Mouse (Mus musculus) midbrain, embryonic 11.5 days (tissue): ENCODE measurements around the gene Ttc17. TPM values are rescaled to one million over a fixed set of nuclear protein-coding genes. Genes with fewer than 3 reads are reported as not detected.

Source experiments
- ATAC-seq: fragments of 200-750 bp; cut with Nextera tagmentation; 2 replicates; pipeline ENCODE4 v1.8.0; 2017; ENCODE audit warnings: moderate TSS enrichment, moderate library complexity; ENCODE audit not compliant: low FRiP score
- DNase-seq: peaks from one replicate; pipeline ENCODE4 v3.0.0; 2015; ENCODE audit warnings: low spot score; ENCODE audit errors: missing footprints
- H3K27ac ChIP-seq: fragments of 300-500 bp; sonication (generic); 2 replicates; pipeline ENCODE4 v1.5.1; 2014; ENCODE audit warnings: low read depth, low read length
- H3K27me3 ChIP-seq: fragments of 300-500 bp; sonication (generic); 2 replicates; pipeline ENCODE4 v1.6.1; 2014; ENCODE audit warnings: mild to moderate bottlenecking, low read length, moderate library complexity, mixed read lengths; ENCODE audit not compliant: control insufficient read depth, insufficient read depth
- H3K36me3 ChIP-seq: fragments of 300-500 bp; sonication (generic); 2 replicates; pipeline ENCODE4 v1.6.1; 2014; ENCODE audit warnings: mild to moderate bottlenecking, low read length, moderate library complexity, mixed read lengths; ENCODE audit not compliant: control insufficient read depth, insufficient read depth
- H3K4me1 ChIP-seq: fragments of 300-500 bp; sonication (generic); 2 replicates; pipeline ENCODE4 v1.6.1; 2014; ENCODE audit warnings: low read length; ENCODE audit not compliant: control insufficient read depth, insufficient read depth
- H3K4me2 ChIP-seq: fragments of 300-500 bp; sonication (generic); 2 replicates; pipeline ENCODE4 v1.6.1; 2014; ENCODE audit warnings: mild to moderate bottlenecking, moderate library complexity
- H3K4me3 ChIP-seq: fragments of 300-500 bp; sonication (generic); 2 replicates; pipeline ENCODE4 v1.5.1; 2014; ENCODE audit warnings: low read depth, low read length
- H3K9ac ChIP-seq: fragments of 300-500 bp; sonication (generic); 2 replicates; pipeline ENCODE4 v1.6.1; 2014; ENCODE audit warnings: low read length
- H3K9me3 ChIP-seq: fragments of 300-500 bp; sonication (generic); 2 replicates; pipeline ENCODE4 v1.6.1; 2016; ENCODE audit warnings: low read length; ENCODE audit not compliant: control insufficient read depth
- WGBS: fragments of 180-500 bp; shearing (Covaris S2); extraction: QIAGEN DNeasy Blood & Tissue Kit; methylation state at CpG from one replicate; pipeline ENCODE4 v1.1.7; 2014; 5-methylcytosine and 5-hydroxymethylcytosine counted together
- polyA plus RNA-seq: library from polyadenylated mRNA; unstranded; fragments of >200 nt; fragmentation: Nextera tagmentation; extraction: Ambion mirVana; gene quantifications from 2 replicates; pipeline ENCODE4 v1.2.1, GENCODE M21; 2014

Gene Ttc17
- polyA plus RNA-seq, 1 experiment from 2014 or later = 12.5 TPM

DNA sequence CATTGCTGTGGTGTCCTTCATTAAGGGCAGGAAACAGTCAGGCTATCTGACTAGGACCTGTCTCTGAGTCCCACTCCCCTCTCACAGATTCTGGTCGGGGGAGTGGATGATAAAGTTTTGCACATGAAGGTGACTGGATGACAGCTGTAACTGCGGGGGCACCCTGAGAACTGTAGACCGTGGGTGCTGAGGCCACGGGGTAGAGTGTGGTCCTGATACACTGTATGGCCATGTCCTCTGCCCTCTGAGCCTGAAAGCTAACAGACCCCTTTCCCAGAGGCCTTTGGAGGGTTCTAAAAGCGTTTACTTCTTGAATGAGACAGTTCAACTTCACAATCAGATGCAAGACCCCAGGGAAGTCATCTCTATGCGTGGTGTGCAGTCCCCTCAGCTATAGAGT, 116.8 kb downstream of the Ttc17 start:
- H3K27ac ChIP-seq = peak overlapping the region; percentile 67
- peak overlapping the region; percentile 24; the same call in 1 of the 2 replicates for H3K4me2 ChIP-seq
- H3K27me3 ChIP-seq = no peaks in the 10 kb centered on the region
- DNase-seq (peak; percentile 92), ATAC-seq (no peak)
- H3K4me1 ChIP-seq = peaks cover 32% of the 10 kb centered on the region
- no peaks in the 10 kb centered on the region for H3K9me3 ChIP-seq
- WGBS = 37% methylated on average over 6 of the region's 6 CpGs
- 0 out of 2 replicates have a peak overlapping the region, but pooled peaks have one; percentile 0 for H3K9ac ChIP-seq
- no peak overlapping the region for H3K4me3 ChIP-seq
- no peaks in the 10 kb centered on the region for H3K36me3 ChIP-seq

DNA sequence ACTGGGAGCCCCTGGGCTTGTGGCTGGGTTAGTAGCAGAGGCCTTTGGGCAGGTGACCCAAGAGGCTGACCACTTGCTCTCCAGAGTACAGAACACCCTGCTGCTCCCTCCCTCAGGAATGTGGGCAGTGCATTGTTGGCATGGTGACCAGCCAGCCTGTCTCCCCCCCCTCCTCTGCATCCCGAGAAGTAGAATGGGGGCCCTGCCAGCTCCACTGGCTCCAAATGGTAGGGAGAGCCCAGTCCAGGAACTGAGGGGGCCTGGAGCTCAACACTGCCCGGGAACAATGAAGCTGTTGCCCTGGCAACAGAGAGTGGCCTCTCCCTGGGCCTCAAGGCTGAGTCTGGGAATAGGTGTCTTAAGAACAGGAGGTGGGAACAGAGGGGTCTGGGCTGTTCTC, 117.3 kb downstream of the Ttc17 start:
- peak; percentile 96 for DNase-seq
- 0 out of 2 replicates have a peak overlapping the region, but pooled peaks have one; percentile 0 for H3K9ac ChIP-seq
- no peaks in the 10 kb centered on the region for H3K9me3 ChIP-seq
- peak overlapping the region; percentile 24 for H3K4me2 ChIP-seq
- WGBS = 0% methylated on average over 2 of the region's 2 CpGs
- peak; percentile 96 for ATAC-seq
- H3K4me1 ChIP-seq = peaks cover 32% of the 10 kb centered on the region
- H3K27me3 ChIP-seq = no peaks in the 10 kb centered on the region
- no peaks in the 10 kb centered on the region for H3K36me3 ChIP-seq
- no peak overlapping the region for H3K4me3 ChIP-seq
- peak overlapping the region; percentile 67 for H3K27ac ChIP-seq

DNA sequence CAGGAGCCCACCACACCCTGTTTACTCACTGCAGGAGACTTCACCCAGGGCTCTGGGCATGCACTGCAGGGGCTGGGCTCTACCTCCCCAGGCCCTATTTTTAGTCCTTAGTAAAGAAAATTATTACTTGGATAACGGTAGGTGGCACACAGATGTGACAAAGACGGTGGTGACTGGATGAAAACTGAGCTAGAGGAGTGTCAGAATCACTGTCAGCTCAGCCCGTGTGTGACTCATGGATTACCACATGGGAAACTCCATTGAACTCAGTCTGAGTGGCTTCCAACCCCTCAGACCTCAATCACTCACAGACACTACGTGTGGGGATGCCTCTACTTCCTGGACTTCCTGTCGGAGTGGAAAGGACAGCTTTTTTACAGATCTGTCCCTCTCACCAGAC, 118.4 kb downstream of the Ttc17 start:
- Histone ChIP-seq H3K36me3 (no peaks in the 10 kb centered on the region), H3K9ac (no peak overlapping the region), H3K9me3 (no peaks in the 10 kb centered on the region), H3K4me2 (no peak overlapping the region), H3K27ac (no peak overlapping the region), H3K4me1 (peaks cover 32% of the 10 kb centered on the region), H3K27me3 (no peaks in the 10 kb centered on the region), H3K4me3 (no peak overlapping the region)
- WGBS = 37% methylated on average over 5 of the region's 5 CpGs
- ATAC-seq (no peak), DNase-seq (no peak)

DNA sequence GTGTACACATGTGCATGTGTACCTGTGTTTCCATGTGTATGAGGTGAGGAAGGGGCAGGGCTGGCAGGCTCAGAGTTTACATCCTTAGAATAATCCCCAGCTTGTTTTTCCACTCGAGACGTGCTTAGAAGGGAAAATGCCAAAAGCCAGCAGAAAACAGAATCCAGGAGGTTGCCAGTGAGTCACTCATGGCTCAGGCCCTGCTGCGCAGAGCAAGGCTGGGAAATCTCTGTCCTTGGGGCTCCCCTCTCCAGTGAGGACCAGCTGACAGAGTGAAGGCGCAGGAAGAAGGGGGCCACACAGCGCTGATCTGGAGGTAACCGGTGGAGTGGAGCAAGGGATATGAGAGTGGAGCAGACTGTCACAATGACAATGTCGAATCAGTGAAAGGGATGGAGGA, 119.1 kb downstream of the Ttc17 start:
- ATAC-seq (no peak), DNase-seq (no peak)
- H3K4me1 ChIP-seq = peaks cover 32% of the 10 kb centered on the region
- no peaks in the 10 kb centered on the region for H3K27me3 ChIP-seq
- H3K9me3 ChIP-seq = no peaks in the 10 kb centered on the region
- H3K27ac ChIP-seq = no peak overlapping the region
- no peak overlapping the region for H3K4me2 ChIP-seq
- H3K36me3 ChIP-seq = no peaks in the 10 kb centered on the region
- no peak overlapping the region for H3K4me3 ChIP-seq
- WGBS = 55% methylated on average over 7 of the region's 7 CpGs
- H3K9ac ChIP-seq = 0 out of 2 replicates have a peak overlapping the region, but pooled peaks have one; percentile 12

DNA sequence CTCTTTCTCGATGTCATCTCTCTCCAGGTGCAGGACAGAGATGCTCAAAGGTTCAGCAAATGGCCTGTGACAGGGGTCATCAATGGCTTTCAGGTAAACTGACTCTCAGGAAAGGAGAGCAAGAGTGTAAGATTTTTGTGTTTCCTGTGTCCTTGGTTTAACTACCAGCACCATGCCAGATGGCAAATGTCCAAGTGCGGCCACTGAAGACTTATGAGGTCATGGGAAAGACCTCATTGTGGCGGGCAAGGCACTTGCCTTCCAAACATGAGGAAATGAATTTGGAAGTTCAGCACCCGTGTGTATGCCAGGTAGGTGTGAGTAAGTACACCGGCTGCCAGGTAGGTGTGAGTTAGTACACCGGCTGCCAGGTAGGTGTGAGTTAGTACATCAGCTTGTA, 123.0 kb downstream of the Ttc17 start:
- 92% methylated on average over 6 of the region's 6 CpGs for WGBS
- H3K27ac ChIP-seq = no peak overlapping the region
- no peaks in the 10 kb centered on the region for H3K36me3 ChIP-seq
- H3K4me2 ChIP-seq = no peak overlapping the region
- ATAC-seq (no peak), DNase-seq (no peak)
- H3K27me3 ChIP-seq = no peaks in the 10 kb centered on the region
- no peak overlapping the region for H3K4me3 ChIP-seq
- no peak overlapping the region for H3K9ac ChIP-seq
- no peaks in the 10 kb centered on the region for H3K9me3 ChIP-seq
- H3K4me1 ChIP-seq = peaks cover 13% of the 10 kb centered on the region

DNA sequence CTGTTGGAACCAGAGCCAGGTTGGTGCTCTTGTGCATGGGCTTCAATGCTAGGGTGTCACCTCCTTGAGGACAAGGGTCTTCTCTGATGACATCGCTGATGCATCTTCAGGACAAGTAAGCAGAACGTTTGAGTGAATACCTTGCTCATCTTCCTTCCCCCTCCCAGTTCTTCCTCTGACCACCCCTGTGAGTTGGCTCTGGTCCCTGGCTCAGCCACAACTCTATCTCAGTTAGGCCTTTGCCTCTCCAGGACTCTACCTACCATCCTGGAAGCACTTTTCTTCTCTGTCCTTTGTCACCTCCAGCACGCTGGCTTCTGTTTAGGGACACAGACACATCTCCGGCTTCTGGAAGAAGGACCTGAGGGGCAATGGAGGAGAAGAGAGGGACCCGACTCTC, 126.9 kb downstream of the Ttc17 start:
- no peaks in the 10 kb centered on the region for H3K4me1 ChIP-seq
- H3K4me2 ChIP-seq = no peak overlapping the region
- 86% methylated on average over 5 of the region's 5 CpGs for WGBS
- H3K9ac ChIP-seq = no peak overlapping the region
- H3K4me3 ChIP-seq = no peak overlapping the region
- ATAC-seq (no peak), DNase-seq (peak; percentile 62)
- peaks cover 1% of the 10 kb centered on the region; the same call in 1 of the 2 replicates for H3K27me3 ChIP-seq
- H3K27ac ChIP-seq = no peak overlapping the region
- no peaks in the 10 kb centered on the region for H3K36me3 ChIP-seq
- no peaks in the 10 kb centered on the region for H3K9me3 ChIP-seq

DNA sequence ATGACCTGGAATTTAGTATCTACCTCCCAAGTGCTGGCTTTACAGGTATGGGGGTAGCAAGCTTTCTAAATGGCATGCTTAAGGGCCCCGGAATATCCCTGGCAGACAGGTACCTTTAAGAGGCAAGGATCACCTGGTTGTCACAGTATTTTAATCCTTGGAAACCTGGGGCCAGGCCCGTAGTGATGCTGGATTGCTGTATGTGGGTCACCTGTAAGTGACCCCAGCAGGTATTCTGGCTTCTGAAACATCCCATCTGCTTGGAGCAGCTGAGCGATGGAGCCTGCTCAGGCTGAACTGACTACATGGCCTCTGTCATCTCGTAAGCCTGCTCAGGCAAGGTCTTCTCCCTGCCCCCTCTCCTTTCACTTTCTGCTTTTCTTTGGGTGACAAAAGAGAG, 130.4 kb downstream of the Ttc17 start:
- Histone ChIP-seq H3K9me3 (no peaks in the 10 kb centered on the region), H3K36me3 (no peaks in the 10 kb centered on the region), H3K4me3 (no peak overlapping the region), H3K4me2 (no peak overlapping the region), H3K9ac (no peak overlapping the region), H3K27ac (no peak overlapping the region), H3K4me1 (peaks cover 8% of the 10 kb centered on the region), H3K27me3 (peaks cover 8% of the 10 kb centered on the region)
- DNase-seq (peak; percentile 23), ATAC-seq (no peak)
- WGBS = 76% methylated on average over 4 of the region's 4 CpGs

DNA sequence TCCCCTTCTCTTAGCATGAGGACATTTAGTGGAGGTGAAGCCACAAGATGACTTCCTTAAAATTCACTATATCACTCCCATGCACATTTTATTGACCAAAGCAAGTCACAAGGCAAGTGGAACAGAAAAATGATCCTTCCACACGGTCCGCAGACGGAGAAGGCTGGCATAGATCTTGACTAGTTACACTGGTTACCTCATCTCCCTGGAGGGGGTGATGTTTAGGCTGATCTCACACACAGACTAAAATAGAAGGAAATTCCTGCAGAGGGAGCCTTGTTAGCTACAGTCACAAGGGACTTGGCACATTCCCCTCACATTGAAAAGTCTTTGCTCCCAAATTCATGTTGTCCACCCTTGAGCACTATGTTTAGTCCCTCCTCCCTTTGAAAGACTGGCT, 130.8 kb downstream of the Ttc17 start:
- ATAC-seq (no peak), DNase-seq (peak; percentile 41)
- Histone ChIP-seq H3K27ac (no peak overlapping the region), H3K9me3 (no peaks in the 10 kb centered on the region), H3K4me1 (peaks cover 8% of the 10 kb centered on the region), H3K4me3 (no peak overlapping the region), H3K9ac (no peak overlapping the region), H3K4me2 (no peak overlapping the region), H3K27me3 (peaks cover 8% of the 10 kb centered on the region), H3K36me3 (no peaks in the 10 kb centered on the region)
- WGBS = 88% methylated on average over 3 of the region's 3 CpGs

DNA sequence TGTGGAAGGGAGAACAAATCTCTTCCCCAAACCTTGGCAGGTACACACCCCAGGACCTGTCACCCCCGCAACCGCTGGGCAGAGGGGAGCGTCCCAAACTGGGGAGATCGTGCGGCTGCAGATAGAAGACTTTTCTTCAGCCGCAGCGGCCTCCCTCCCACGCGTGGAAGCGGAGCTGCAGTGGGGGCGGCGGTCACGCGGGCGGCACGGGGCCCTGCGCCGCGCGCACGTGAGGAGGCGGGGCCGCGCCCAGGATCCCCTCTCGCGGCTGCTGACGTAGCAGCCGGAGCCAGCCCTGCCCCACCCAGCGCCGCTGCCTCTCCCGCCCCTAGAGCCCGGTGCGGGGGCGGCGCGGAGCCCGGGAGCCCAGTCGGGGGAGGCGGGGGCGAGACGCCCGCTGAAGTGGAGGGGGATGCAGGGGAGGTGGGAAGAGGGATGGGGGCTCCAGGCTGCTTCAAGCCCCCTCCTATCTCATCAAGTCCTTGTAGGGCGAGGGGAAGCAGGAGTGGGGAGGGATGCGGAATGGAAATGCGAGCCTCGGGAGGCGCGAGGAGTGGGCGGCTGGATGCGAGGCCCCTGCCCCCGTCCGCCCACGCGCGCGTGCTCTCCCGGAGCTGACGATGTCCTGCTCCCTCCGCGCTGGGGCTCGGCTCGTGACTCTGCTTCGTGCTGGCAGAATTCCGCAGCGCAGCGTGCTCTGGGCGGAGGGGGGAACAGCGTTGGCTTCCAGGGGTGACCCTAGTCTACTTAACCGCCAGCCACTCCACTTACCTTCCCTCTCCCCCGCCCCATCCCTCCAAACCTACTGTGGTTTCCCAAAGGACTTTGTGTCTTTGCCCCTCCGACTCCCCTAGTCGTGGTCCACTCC, 133.1 kb downstream of the Ttc17 start:
- no peak overlapping the region for H3K27ac ChIP-seq

More for the DNA sequence above, 133.1 kb downstream of the Ttc17 start:
- ATAC-seq (peak; percentile 91), DNase-seq (peak; percentile 93)
- Histone ChIP-seq H3K36me3 (no peaks in the 10 kb centered on the region), H3K27me3 (peaks cover 8% of the 10 kb centered on the region), H3K4me1 (peaks cover 8% of the 10 kb centered on the region), H3K9ac (peak overlapping the region; percentile 79), H3K4me3 (peak overlapping the region; percentile 58), H3K9me3 (no peaks in the 10 kb centered on the region), H3K4me2 (peak overlapping the region; percentile 96)
- WGBS = under 1% methylated on average over 51 of the region's 72 CpGs
